Mouse (Mus musculus) neural tube, embryonic 15.5 days (tissue): ENCODE data around the gene Kcnn1. TPM values are rescaled to one million over a fixed set of nuclear protein-coding genes. Genes with fewer than 3 reads are reported as not detected.
"Not testable (repeated sequence)": the region's sequence is repeated elsewhere in the genome, so short reads cannot be mapped to it uniquely, and the experiment has no call there.

Experiments used
- ATAC-seq: fragments of 200-750 bp; cut with Nextera tagmentation; 2 replicates; pipeline ENCODE4 v1.8.0; 2017; ENCODE audit warnings: mild to moderate bottlenecking, moderate TSS enrichment, moderate library complexity; ENCODE audit not compliant: low FRiP score
- H3K27ac ChIP-seq: fragments of 300-500 bp; sonication (generic); replicated peaks from 2 replicates; pipeline ENCODE4 v1.5.1; 2015; ENCODE audit warnings: mild to moderate bottlenecking, inconsistent platforms
- H3K27me3 ChIP-seq: fragments of 300-500 bp; sonication (generic); replicated peaks from 2 replicates; pipeline ENCODE4 v1.6.1; 2015; ENCODE audit warnings: inconsistent platforms
- H3K36me3 ChIP-seq: fragments of 300-500 bp; sonication (generic); 2 replicates; pipeline ENCODE4 v1.6.1; 2015; ENCODE audit warnings: inconsistent platforms
- H3K4me1 ChIP-seq: fragments of 300-500 bp; sonication (generic); 2 replicates; pipeline ENCODE4 v1.6.1; 2015; ENCODE audit warnings: inconsistent platforms
- H3K4me2 ChIP-seq: fragments of 300-500 bp; sonication (generic); 2 replicates; pipeline ENCODE4 v1.6.1; 2015; ENCODE audit warnings: inconsistent platforms, mild to moderate bottlenecking, moderate library complexity
- H3K4me3 ChIP-seq: fragments of 300-500 bp; sonication (generic); replicated peaks from 2 replicates; pipeline ENCODE4 v1.5.1; 2015; ENCODE audit warnings: mild to moderate bottlenecking, inconsistent platforms
- H3K9ac ChIP-seq: fragments of 300-500 bp; sonication (generic); replicated peaks from 2 replicates; pipeline ENCODE4 v1.6.1; 2015; ENCODE audit warnings: mild to moderate bottlenecking, inconsistent platforms
- H3K9me3 ChIP-seq: fragments of 300-500 bp; sonication (generic); replicated peaks from 2 replicates; pipeline ENCODE4 v1.6.1; 2016; ENCODE audit warnings: inconsistent platforms
- WGBS: fragments of 180-500 bp; shearing (Covaris S2); methylation state at CpG from one replicate; pipeline ENCODE4 v1.1.7; 2015; ENCODE audit warnings: mixed read lengths; 5-methylcytosine and 5-hydroxymethylcytosine counted together
- polyA plus RNA-seq: library from polyadenylated mRNA; unstranded; fragments of >200 nt; fragmentation: Nextera tagmentation; extraction: Ambion mirVana; gene quantifications from 2 replicates; pipeline ENCODE4 v1.2.1, GENCODE M21; 2015

The Kcnn1 gene
- polyA plus RNA-seq, 1 experiment from 2014 or later = 18.6 TPM

- H3K27me3 ChIP-seq = no peaks in the 10 kb centered on the region
- peak overlapping the region; percentile 55 for H3K4me3 ChIP-seq
- H3K27ac ChIP-seq = peak overlapping the region; percentile 93
- ATAC-seq = peak; percentile 71
- peak overlapping the region; percentile 79 for H3K4me2 ChIP-seq
- WGBS = 2% methylated on average over 65 of the region's 66 CpGs
- H3K9ac ChIP-seq = peak overlapping the region; percentile 61
- H3K9me3 ChIP-seq = no peaks in the 10 kb centered on the region
- peaks cover 2% of the 10 kb centered on the region; the same call in 1 of the 2 replicates for H3K36me3 ChIP-seq
- peaks cover 22% of the 10 kb centered on the region for H3K4me1 ChIP-seq
Observed at GRCm38 (mm10) chr8:70838654-70839407, 24.2 kb downstream of the Kcnn1 start.

GRCm38 (mm10) chr8:70836666-70837065 lies 26.4 kb downstream of the Kcnn1 start:
- H3K9ac ChIP-seq = no peak overlapping the region
- H3K27me3 ChIP-seq = no peaks in the 10 kb centered on the region
- peaks cover 29% of the 10 kb centered on the region for H3K4me1 ChIP-seq
- no peak overlapping the region for H3K27ac ChIP-seq
- H3K9me3 ChIP-seq = no peaks in the 10 kb centered on the region
- H3K4me2 ChIP-seq = no peak overlapping the region
- ATAC-seq = no peak
- no peak overlapping the region for H3K4me3 ChIP-seq
- WGBS = 91% methylated on average over 12 of the region's 12 CpGs
- H3K36me3 ChIP-seq = no peaks in the 10 kb centered on the region

DNA sequence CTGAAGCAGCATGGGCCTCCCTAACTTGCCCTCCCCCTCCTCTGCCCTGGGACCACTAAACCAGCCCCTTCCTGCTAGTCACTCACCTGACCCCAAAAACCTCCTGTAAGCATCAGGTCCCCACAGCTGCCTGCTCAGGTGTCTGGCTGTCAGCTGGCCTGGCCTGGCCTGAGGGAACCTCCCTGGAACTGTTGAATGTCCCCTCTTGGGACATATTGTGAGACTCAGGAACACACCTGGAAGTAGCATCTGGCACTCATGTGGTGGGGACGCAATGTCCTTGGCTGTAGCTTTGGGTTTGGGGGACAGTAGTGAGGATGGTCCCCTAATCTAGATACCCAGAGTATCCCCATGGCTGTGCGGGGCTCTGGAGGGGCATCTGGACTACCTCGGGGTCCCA lies 29.0 kb downstream of the Kcnn1 start:
- Histone ChIP-seq H3K36me3 (no peaks in the 10 kb centered on the region), H3K27ac (no peak overlapping the region), H3K4me3 (no peak overlapping the region), H3K4me2 (no peak overlapping the region), H3K4me1 (peaks cover 13% of the 10 kb centered on the region), H3K9me3 (no peaks in the 10 kb centered on the region), H3K9ac (no peak overlapping the region), H3K27me3 (no peaks in the 10 kb centered on the region)
- 94% methylated on average over 3 of the region's 3 CpGs for WGBS
- no peak for ATAC-seq

- Histone ChIP-seq H3K27ac (no peak overlapping the region), H3K9me3 (no peaks in the 10 kb centered on the region), H3K4me2 (no peak overlapping the region), H3K27me3 (no peaks in the 10 kb centered on the region), H3K36me3 (no peaks in the 10 kb centered on the region), H3K4me1 (peaks cover 10% of the 10 kb centered on the region), H3K4me3 (no peak overlapping the region), H3K9ac (no peak overlapping the region)
- no peak for ATAC-seq
- WGBS = 47% methylated on average over 15 of the region's 15 CpGs
Observed at GRCm38 (mm10) chr8:70833520-70833919, 29.5 kb downstream of the Kcnn1 start.

- WGBS = 38% methylated on average over 9 of the region's 9 CpGs
- Histone ChIP-seq H3K4me2 (no peak overlapping the region), H3K4me3 (no peak overlapping the region), H3K9ac (no peak overlapping the region), H3K27me3 (no peaks in the 10 kb centered on the region), H3K27ac (no peak overlapping the region), H3K4me1 (peaks cover 7% of the 10 kb centered on the region; the same call in 1 of the 2 replicates), H3K9me3 (no peaks in the 10 kb centered on the region), H3K36me3 (no peaks in the 10 kb centered on the region)
- ATAC-seq = no peak; the same call in 1 of the 2 replicates
Observed at GRCm38 (mm10) chr8:70833018-70833482, 30.0 kb downstream of the Kcnn1 start.

GRCm38 (mm10) chr8:70832371-70832770 lies 30.7 kb downstream of the Kcnn1 start:
- no peak for ATAC-seq
- H3K4me2 ChIP-seq = no peak overlapping the region
- no peak overlapping the region for H3K27ac ChIP-seq
- no peaks in the 10 kb centered on the region for H3K9me3 ChIP-seq
- H3K4me1 ChIP-seq = 0 out of 2 replicates have a peak, but pooled peaks cover 7% of the 10 kb centered on the region
- H3K36me3 ChIP-seq = no peaks in the 10 kb centered on the region
- no peaks in the 10 kb centered on the region for H3K27me3 ChIP-seq
- no peak overlapping the region for H3K4me3 ChIP-seq
- H3K9ac ChIP-seq = no peak overlapping the region
- WGBS = 69% methylated on average over 11 of the region's 11 CpGs

GRCm38 (mm10) chr8:70831517-70831916 lies 31.5 kb downstream of the Kcnn1 start:
- H3K27ac ChIP-seq = no peak overlapping the region
- WGBS = 87% methylated on average over 8 of the region's 8 CpGs
- no peak overlapping the region for H3K4me3 ChIP-seq
- H3K4me1 ChIP-seq = 0 out of 2 replicates have a peak, but pooled peaks cover 7% of the 10 kb centered on the region
- H3K4me2 ChIP-seq = no peak overlapping the region
- H3K9me3 ChIP-seq = no peaks in the 10 kb centered on the region
- H3K36me3 ChIP-seq = no peaks in the 10 kb centered on the region
- no peak overlapping the region for H3K9ac ChIP-seq
- ATAC-seq = no peak
- no peaks in the 10 kb centered on the region for H3K27me3 ChIP-seq

- H3K4me1 ChIP-seq = no peaks in the 10 kb centered on the region
- no peaks in the 10 kb centered on the region for H3K9me3 ChIP-seq
- no peak overlapping the region for H3K4me3 ChIP-seq
- H3K4me2 ChIP-seq = no peak overlapping the region
- ATAC-seq = no peak
- H3K27me3 ChIP-seq = peaks cover 3% of the 10 kb centered on the region; the same call in 1 of the 2 replicates
- H3K36me3 ChIP-seq = no peaks in the 10 kb centered on the region
- H3K9ac ChIP-seq = no peak overlapping the region
- no peak overlapping the region for H3K27ac ChIP-seq
- 86% methylated on average over 1 of the region's 1 CpGs for WGBS
Observed at GRCm38 (mm10) chr8:70827796-70828195, 35.3 kb downstream of the Kcnn1 start.

DNA sequence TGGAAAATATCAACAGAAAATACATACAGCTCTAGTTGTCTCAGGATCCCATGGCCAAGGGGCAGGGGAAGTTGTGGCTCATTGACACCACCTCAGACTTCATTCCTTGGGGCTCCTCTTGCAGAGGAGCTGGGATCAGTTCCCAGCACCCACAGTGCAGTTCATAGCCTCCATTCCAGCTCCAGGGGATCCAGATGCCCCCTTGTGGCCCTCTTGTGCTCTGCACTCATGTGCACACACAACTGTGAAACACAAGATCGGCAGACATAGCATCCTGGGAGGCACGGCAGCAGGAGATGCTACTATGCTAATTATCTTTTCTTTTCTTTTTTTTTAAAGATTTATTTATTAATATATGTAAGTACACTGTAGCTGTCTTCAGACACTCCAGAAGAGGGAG lies 36.0 kb downstream of the Kcnn1 start:
- H3K4me2 ChIP-seq = no peak overlapping the region
- ATAC-seq = no peak
- no peak overlapping the region for H3K4me3 ChIP-seq
- no peaks in the 10 kb centered on the region for H3K9me3 ChIP-seq
- no peaks in the 10 kb centered on the region for H3K36me3 ChIP-seq
- H3K27ac ChIP-seq = no peak overlapping the region
- H3K9ac ChIP-seq = no peak overlapping the region
- H3K27me3 ChIP-seq = peaks cover 3% of the 10 kb centered on the region; the same call in 1 of the 2 replicates
- 93% methylated on average over 2 of the region's 2 CpGs for WGBS
- no peaks in the 10 kb centered on the region for H3K4me1 ChIP-seq

DNA sequence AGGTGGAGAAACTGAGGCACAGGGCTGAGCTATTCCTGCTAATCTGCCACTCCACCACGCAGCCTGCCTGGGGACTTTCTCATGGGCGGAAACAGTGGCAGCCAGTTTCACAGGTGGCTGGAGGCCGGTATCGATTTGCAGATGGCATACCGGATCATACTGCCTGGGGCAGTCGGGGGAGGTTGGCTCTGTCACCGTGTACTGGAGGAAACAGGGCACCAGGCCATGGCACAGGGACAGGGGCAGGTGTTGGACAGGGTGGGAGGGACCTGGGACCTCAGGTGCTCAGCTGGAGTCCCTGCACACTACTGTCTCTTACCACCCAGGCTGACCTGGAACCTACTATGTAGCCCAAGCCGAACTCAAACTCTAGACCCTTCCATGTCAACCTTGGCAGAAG lies 37.2 kb downstream of the Kcnn1 start:
- no peak overlapping the region for H3K9ac ChIP-seq
- no peaks in the 10 kb centered on the region for H3K4me1 ChIP-seq
- H3K4me3 ChIP-seq = no peak overlapping the region
- no peak overlapping the region for H3K4me2 ChIP-seq
- H3K36me3 ChIP-seq = no peaks in the 10 kb centered on the region
- no peaks in the 10 kb centered on the region for H3K9me3 ChIP-seq
- 86% methylated on average over 8 of the region's 8 CpGs for WGBS
- H3K27me3 ChIP-seq = peaks cover 8% of the 10 kb centered on the region
- no peak overlapping the region for H3K27ac ChIP-seq
- ATAC-seq = no peak

- H3K9ac ChIP-seq = no peak overlapping the region
- H3K4me2 ChIP-seq = no peak overlapping the region
- no peaks in the 10 kb centered on the region for H3K9me3 ChIP-seq
- no peak overlapping the region for H3K27ac ChIP-seq
- 88% methylated on average over 7 of the region's 7 CpGs for WGBS
- H3K4me1 ChIP-seq = no peaks in the 10 kb centered on the region
- no peaks in the 10 kb centered on the region for H3K36me3 ChIP-seq
- no peak overlapping the region for H3K4me3 ChIP-seq
- H3K27me3 ChIP-seq = peaks cover 25% of the 10 kb centered on the region
- ATAC-seq = no peak
Observed at GRCm38 (mm10) chr8:70823802-70824201, 39.3 kb downstream of the Kcnn1 start.

- not testable (repeated sequence) for ATAC-seq, H3K4me2 ChIP-seq, H3K27ac ChIP-seq, H3K9ac ChIP-seq, H3K4me1 ChIP-seq, H3K4me3 ChIP-seq, H3K36me3 ChIP-seq, H3K9me3 ChIP-seq
- 86% methylated on average over 3 of the region's 3 CpGs for WGBS
- peaks cover 27% of the 10 kb centered on the region for H3K27me3 ChIP-seq
Observed at GRCm38 (mm10) chr8:70822594-70822993, 40.5 kb downstream of the Kcnn1 start.
